32 mouse cellular contexts compared by ENCODE assay signal in the genomic region with DNA sequence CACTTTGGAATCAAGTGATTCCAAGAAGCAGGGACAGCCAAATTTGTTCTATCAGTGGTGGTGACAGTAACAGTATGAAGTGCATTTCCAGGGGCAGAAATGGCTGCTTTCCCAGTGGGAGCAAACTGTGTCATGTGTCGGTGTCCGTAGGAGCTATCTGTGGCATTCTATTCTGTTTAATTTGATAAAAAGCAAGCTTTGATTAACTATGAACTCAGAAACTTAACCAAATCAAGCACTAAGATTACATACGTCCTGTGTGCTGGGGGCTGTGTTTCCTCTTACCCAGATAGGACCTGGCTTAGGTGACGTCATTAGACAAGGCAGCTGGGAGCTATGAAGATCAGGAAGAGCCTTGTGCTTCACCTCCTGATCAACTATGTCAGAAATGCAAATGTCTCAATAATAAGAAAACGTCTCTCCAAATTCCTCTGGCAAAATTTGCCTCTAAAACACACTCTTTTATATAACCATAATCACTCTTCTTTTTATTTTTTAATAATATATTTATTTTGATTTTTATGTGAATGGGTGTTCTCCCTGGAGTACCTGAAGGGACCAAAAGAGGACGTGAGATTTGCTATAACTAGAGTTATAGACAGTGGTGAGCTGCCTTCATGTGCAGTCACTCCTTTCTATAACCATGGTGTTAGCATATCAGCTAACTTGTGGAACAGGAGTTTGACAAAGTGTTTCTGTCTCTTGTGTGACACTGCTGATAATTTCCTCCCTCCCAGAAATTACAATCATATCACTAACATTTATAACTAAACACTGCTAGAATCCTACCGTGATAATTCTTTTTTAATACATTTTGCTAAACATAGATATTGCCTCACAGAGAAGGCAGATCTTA. TPM values are rescaled to one million over a fixed set of nuclear protein-coding genes. Genes with fewer than 3 reads are reported as not detected.
DNase-seq lines count a peak whose midpoint lies in the region; ATAC-seq and TF ChIP-seq lines count a peak whose summit lies in the region.
"Had no signal": no experiment of that assay in that cellular context is flagged by ENCODE, and none has a peak within 500 bp of the region (broad histone marks: within the 10 kb centered on the region; RNA-seq: fewer than 3 reads in every experiment).

No protein-coding gene starts in this region.

- H3K36me3 ChIP-seq in kidney, adult 2 months (ENCODE audit: control insufficient read depth, insufficient read depth, low read length): peaks cover 2% of the 10 kb centered on the region; the same call in 1 of the 2 replicates
- no peaks in the 10 kb centered on the region for H3K36me3 ChIP-seq in kidney, embryonic 14.5 days (ENCODE audit: control insufficient read depth, insufficient read depth, low read length)
- no peaks in the 10 kb centered on the region for H3K36me3 ChIP-seq in liver, embryonic 13.5 days
- H3K36me3 ChIP-seq: embryonic facial prominence, embryonic 13.5 days; liver, embryonic 15.5 days had no signal

- H3K4me3 ChIP-seq in kidney, adult 2 months (ENCODE audit: insufficient read depth, low read depth, low read length): no peak overlapping the region
- H3K4me3 ChIP-seq in kidney, embryonic 14.5 days (ENCODE audit: low read length): no peak overlapping the region
- H3K4me3 ChIP-seq in liver, embryonic 13.5 days (replicated peaks): no peak overlapping the region
- H3K4me3 ChIP-seq: embryonic facial prominence, embryonic 13.5 days; erythroblast, embryonic 14.5 days; forebrain, embryonic 13.5 days; liver, embryonic 15.5 days had no signal

- intact Hi-C loops in heart, postnatal 36 days (cut with DNase I): no loop called here

- no peak overlapping the region for H3K9ac ChIP-seq in kidney, embryonic 14.5 days (ENCODE audit: low read depth, low read length)
- H3K9ac ChIP-seq in liver, embryonic 13.5 days: no peak overlapping the region
- H3K9ac ChIP-seq: embryonic facial prominence, embryonic 13.5 days; forebrain, embryonic 13.5 days; liver, embryonic 15.5 days had no signal

- 68% methylated on average over 7 of the region's 7 CpGs for WGBS in kidney, adult 2 months
- WGBS in kidney, embryonic 14.5 days: 85% methylated on average over 7 of the region's 7 CpGs
- 33% methylated on average over 7 of the region's 7 CpGs for WGBS in liver, embryonic 13.5 days (ENCODE audit: insufficient replicate concordance)

- TF ChIP-seq POLR2A in kidney, adult 2 months (IDR thresholded peaks at IDR 0.05; ENCODE audit: low read depth, low read length): no peak
- TF ChIP-seq POLR2A in brain, embryonic 14.5 days (IDR thresholded peaks at IDR 0.05; ENCODE audit: borderline replicate concordance, extremely low read depth, insufficient read depth, insufficient read length, poor library complexity, severe bottlenecking): no peak

- peak; percentile 79 for DNase-seq in heart, adult 11 months
- DNase-seq in heart, postnatal 36 days: no peak
- DNase-seq in kidney, adult 2 months: no peak
- DNase-seq in brain, embryonic 14.5 days (ENCODE audit: low read depth): peak; percentile 14
- no peak for DNase-seq in liver, embryonic 13.5 days
- DNase-seq in layer of hippocampus, postnatal 14 days (ENCODE audit: low spot score in 2 of 2): no peak
- DNase-seq in cerebellum, adult 9-10 months: no peak
- DNase-seq: adrenal gland, postnatal 36 days; cerebellum, adult 11 months; cerebellum, postnatal 14 days; thymus, postnatal 25 days had no signal

- H3K4me1 ChIP-seq in kidney, adult 2 months (ENCODE audit: control insufficient read depth, insufficient read depth, low read length): peaks cover 29% of the 10 kb centered on the region; the same call in 1 of the 2 replicates
- no peaks in the 10 kb centered on the region for H3K4me1 ChIP-seq in kidney, embryonic 14.5 days (ENCODE audit: control insufficient read depth, insufficient read depth, low read length)
- peaks cover 12% of the 10 kb centered on the region for H3K4me1 ChIP-seq in liver, embryonic 13.5 days (replicated peaks)

- no peak for TF ChIP-seq CTCF in kidney, adult 2 months (conservative IDR thresholded peaks at IDR 0.05; ENCODE audit: insufficient read depth, insufficient read length, low read depth, low read length)
- TF ChIP-seq CTCF in brain, embryonic 14.5 days (IDR thresholded peaks at IDR 0.05; ENCODE audit: borderline replicate concordance, extremely low read depth, insufficient read depth, insufficient read length): no peak

- ATAC-seq in kidney, embryonic 14.5 days (ENCODE audit: low FRiP score, low TSS enrichment): no peak
- peak; percentile 63; the same call in 1 of the 2 replicates for ATAC-seq in liver, embryonic 13.5 days (ENCODE audit: low read depth)
- ATAC-seq: lung, postnatal 0 days; Patski had no signal

- no peak overlapping the region for H3K4me2 ChIP-seq in kidney, embryonic 14.5 days (replicated peaks; ENCODE audit: low read depth, low read length)
- H3K4me2 ChIP-seq in liver, embryonic 13.5 days: no peak overlapping the region
- H3K4me2 ChIP-seq: embryonic facial prominence, embryonic 13.5 days; liver, embryonic 15.5 days; midbrain, embryonic 11.5 days had no signal

- H3K27me3 ChIP-seq in kidney, adult 2 months (replicated peaks; ENCODE audit: control insufficient read depth, insufficient read depth, low read length): no peaks in the 10 kb centered on the region
- no peaks in the 10 kb centered on the region for H3K27me3 ChIP-seq in kidney, embryonic 14.5 days (ENCODE audit: control insufficient read depth, insufficient read depth, low read length)
- H3K27me3 ChIP-seq in liver, embryonic 13.5 days: no peaks in the 10 kb centered on the region
- H3K27me3 ChIP-seq: embryonic facial prominence, embryonic 13.5 days; forebrain, embryonic 13.5 days; Patski had no signal

- H3K27ac ChIP-seq in kidney, adult 2 months (ENCODE audit: insufficient read depth, low read depth, low read length): 0 out of 2 replicates have a peak overlapping the region, but pooled peaks have one; percentile 58
- no peak overlapping the region for H3K27ac ChIP-seq in kidney, embryonic 14.5 days (ENCODE audit: low read depth, low read length)
- no peak overlapping the region for H3K27ac ChIP-seq in liver, embryonic 13.5 days
- H3K27ac ChIP-seq: embryonic facial prominence, embryonic 13.5 days; liver, embryonic 15.5 days; macrophage had no signal

- no peaks in the 10 kb centered on the region for H3K9me3 ChIP-seq in kidney, embryonic 14.5 days (ENCODE audit: control insufficient read depth, low read length)
- H3K9me3 ChIP-seq in liver, embryonic 13.5 days (replicated peaks): no peaks in the 10 kb centered on the region
- H3K9me3 ChIP-seq: embryonic facial prominence, embryonic 13.5 days; forebrain, embryonic 13.5 days; liver, embryonic 15.5 days had no signal

RNA-seq across cellular contexts. Expression of a gene that starts 25.3 kb away (rescaled TPM):
- total RNA-seq in heart, postnatal 36 days (2021): under 1 TPM; 0.39 to 0.84 TPM
- polyA plus RNA-seq in kidney, adult 2 months (2012; rRNA removed): not detected in 2 replicates
- 0.20 and 0.26 TPM in 2 replicates for polyA plus RNA-seq in kidney, embryonic 14.5 days (2014; fragmentation: Nextera tagmentation; extraction: Ambion mirVana)
- 0.05 TPM in 1 of 2 replicates, not detected in the other for polyA plus RNA-seq in brain, embryonic 14.5 days (2012; rRNA removed)
- 2.7 and 2.8 TPM in 2 replicates for polyA plus RNA-seq in liver, embryonic 13.5 days (2015; fragmentation: Nextera tagmentation; extraction: Ambion mirVana)
- not detected for total RNA-seq in layer of hippocampus, postnatal 14 days (2021)
- total RNA-seq: adrenal gland, adult 18-20 months; adrenal gland, postnatal 36 days; layer of hippocampus, adult 18-20 months; layer of hippocampus, postnatal 25 days; midbrain, postnatal 0 days had no signal
- polyA plus RNA-seq: embryonic facial prominence, embryonic 13.5 days; erythroblast, embryonic 14.5 days; frontal cortex, adult 2 months; macrophage; midbrain, postnatal 0 days; neural tube, embryonic 14.5 days; Patski; stomach, embryonic 14.5 days had no signal

RNA-seq across cellular contexts. Expression of a gene that starts 35.2 kb away (rescaled TPM):
- not detected for total RNA-seq in heart, postnatal 36 days (2021)
- 0.31 and 0.54 TPM in 2 replicates for polyA plus RNA-seq in kidney, adult 2 months (2012; rRNA removed)
- polyA plus RNA-seq in kidney, embryonic 14.5 days (2014; fragmentation: Nextera tagmentation; extraction: Ambion mirVana): 0.41 and 0.44 TPM in 2 replicates
- not detected in 2 replicates for polyA plus RNA-seq in brain, embryonic 14.5 days (2012; rRNA removed)
- polyA plus RNA-seq in liver, embryonic 13.5 days (2015; fragmentation: Nextera tagmentation; extraction: Ambion mirVana): 1.2 and 1.6 TPM in 2 replicates
- not detected for total RNA-seq in layer of hippocampus, postnatal 14 days (2021)
- total RNA-seq: adrenal gland, adult 18-20 months; adrenal gland, postnatal 36 days; layer of hippocampus, adult 18-20 months; layer of hippocampus, postnatal 25 days; midbrain, postnatal 0 days had no signal
- polyA plus RNA-seq: embryonic facial prominence, embryonic 13.5 days; erythroblast, embryonic 14.5 days; forebrain, embryonic 13.5 days; frontal cortex, adult 2 months; hindbrain, embryonic 11.5 days; lung, postnatal 0 days; macrophage; midbrain, postnatal 0 days; neural tube, embryonic 14.5 days; Patski; stomach, embryonic 14.5 days had no signal

RNA-seq across cellular contexts. Expression of a gene that starts 41.2 kb away (rescaled TPM):
- not detected for total RNA-seq in heart, postnatal 36 days (2021)
- polyA plus RNA-seq in kidney, adult 2 months (2012; rRNA removed): not detected in 2 replicates
- polyA plus RNA-seq in kidney, embryonic 14.5 days (2014; fragmentation: Nextera tagmentation; extraction: Ambion mirVana): 0.34 TPM in 1 of 2 replicates, not detected in the other
- not detected in 2 replicates for polyA plus RNA-seq in brain, embryonic 14.5 days (2012; rRNA removed)
- polyA plus RNA-seq in liver, embryonic 13.5 days (2015; fragmentation: Nextera tagmentation; extraction: Ambion mirVana): 0.68 and 1.1 TPM in 2 replicates
- not detected for total RNA-seq in layer of hippocampus, postnatal 14 days (2021)
- total RNA-seq: adrenal gland, adult 18-20 months; adrenal gland, postnatal 36 days; gastrocnemius, adult 8-10 months; layer of hippocampus, adult 18-20 months; layer of hippocampus, postnatal 25 days; midbrain, postnatal 0 days had no signal
- polyA plus RNA-seq: embryonic facial prominence, embryonic 13.5 days; erythroblast, embryonic 14.5 days; forebrain, embryonic 13.5 days; frontal cortex, adult 2 months; hindbrain, embryonic 11.5 days; limb, embryonic 11.5 days; macrophage; midbrain, embryonic 11.5 days; midbrain, postnatal 0 days; neural tube, embryonic 14.5 days; Patski; stomach, embryonic 14.5 days had no signal

RNA-seq across cellular contexts. Expression of a gene that starts 46.9 kb away (rescaled TPM):
- total RNA-seq in heart, postnatal 36 days (2021): not detected
- polyA plus RNA-seq in kidney, adult 2 months (2012; rRNA removed): 0.13 and 0.19 TPM in 2 replicates
- 0.58 and 0.76 TPM in 2 replicates for polyA plus RNA-seq in kidney, embryonic 14.5 days (2014; fragmentation: Nextera tagmentation; extraction: Ambion mirVana)
- polyA plus RNA-seq in brain, embryonic 14.5 days (2012; rRNA removed): not detected in 2 replicates
- 0.31 and 0.66 TPM in 2 replicates for polyA plus RNA-seq in liver, embryonic 13.5 days (2015; fragmentation: Nextera tagmentation; extraction: Ambion mirVana)
- total RNA-seq in layer of hippocampus, postnatal 14 days (2021): not detected
- total RNA-seq: adrenal gland, adult 18-20 months; adrenal gland, postnatal 36 days; gastrocnemius, adult 8-10 months; layer of hippocampus, adult 18-20 months; layer of hippocampus, postnatal 25 days; midbrain, postnatal 0 days had no signal
- polyA plus RNA-seq: embryonic facial prominence, embryonic 13.5 days; forebrain, embryonic 13.5 days; frontal cortex, adult 2 months; gonadal fat pad, adult 2 months; limb, embryonic 11.5 days; lung, postnatal 0 days; macrophage; midbrain, postnatal 0 days; neural tube, embryonic 14.5 days; Patski; spleen, adult 2 months; stomach, embryonic 14.5 days had no signal

RNA-seq across cellular contexts. Expression of a gene that starts 52.9 kb away (rescaled TPM):
- not detected for total RNA-seq in heart, postnatal 36 days (2021)
- not detected in 2 replicates for polyA plus RNA-seq in kidney, adult 2 months (2012; rRNA removed)
- polyA plus RNA-seq in kidney, embryonic 14.5 days (2014; fragmentation: Nextera tagmentation; extraction: Ambion mirVana): not detected in 2 replicates
- 0.08 TPM in 1 of 2 replicates, not detected in the other for polyA plus RNA-seq in brain, embryonic 14.5 days (2012; rRNA removed)
- 0.36 and 0.63 TPM in 2 replicates for polyA plus RNA-seq in liver, embryonic 13.5 days (2015; fragmentation: Nextera tagmentation; extraction: Ambion mirVana)
- total RNA-seq in layer of hippocampus, postnatal 14 days (2021): not detected
- total RNA-seq: adrenal gland, adult 18-20 months; adrenal gland, postnatal 36 days; layer of hippocampus, adult 18-20 months; layer of hippocampus, postnatal 25 days; midbrain, postnatal 0 days had no signal
- polyA plus RNA-seq: erythroblast, embryonic 14.5 days; forebrain, embryonic 13.5 days; frontal cortex, adult 2 months; lung, postnatal 0 days; macrophage; midbrain, embryonic 11.5 days; midbrain, postnatal 0 days; neural tube, embryonic 14.5 days; Patski; stomach, embryonic 14.5 days had no signal

Comparison
In these comparisons a context has a peak if more than half of its experiments do, and no peak if none do; other contexts are left out.
1. DNase-seq: peak in heart, adult 11 months (single experiment) and brain, embryonic 14.5 days (single experiment); none in heart, postnatal 36 days (0 of 2), kidney, adult 2 months (single experiment), liver, embryonic 13.5 days (single experiment), layer of hippocampus, postnatal 14 days (0 of 2) and cerebellum, adult 9-10 months (single experiment).